Mouse (Mus musculus) kidney, embryonic 15.5 days (tissue): ENCODE results near the gene Prr18. TPM values are rescaled to one million over a fixed set of nuclear protein-coding genes. Genes with fewer than 3 reads are reported as not detected.

Source experiments
- ATAC-seq: fragments of 200-750 bp; cut with Nextera tagmentation; replicated peaks from 2 replicates; pipeline ENCODE4 v1.8.0; 2017; ENCODE audit warnings: moderate TSS enrichment; ENCODE audit not compliant: low FRiP score
- H3K27ac ChIP-seq: fragments of 300-500 bp; sonication (generic); 2 replicates; pipeline ENCODE4 v1.5.1; 2015; ENCODE audit warnings: mild to moderate bottlenecking, inconsistent platforms
- H3K27me3 ChIP-seq: fragments of 300-500 bp; sonication (generic); 2 replicates; pipeline ENCODE4 v1.6.1; 2015; ENCODE audit warnings: inconsistent platforms
- H3K36me3 ChIP-seq: fragments of 300-500 bp; sonication (generic); 2 replicates; pipeline ENCODE4 v1.6.1; 2015; ENCODE audit warnings: inconsistent platforms
- H3K4me1 ChIP-seq: fragments of 300-500 bp; sonication (generic); 2 replicates; pipeline ENCODE4 v1.6.1; 2015; ENCODE audit warnings: inconsistent platforms
- H3K4me2 ChIP-seq: fragments of 300-500 bp; sonication (generic); 2 replicates; pipeline ENCODE4 v1.6.1; 2015; ENCODE audit warnings: moderate library complexity, mild to moderate bottlenecking, inconsistent platforms
- H3K4me3 ChIP-seq: fragments of 300-500 bp; sonication (generic); replicated peaks from 2 replicates; pipeline ENCODE4 v1.5.1; 2015; ENCODE audit warnings: mild to moderate bottlenecking, inconsistent platforms
- H3K9ac ChIP-seq: fragments of 300-500 bp; sonication (generic); 2 replicates; pipeline ENCODE4 v1.6.1; 2015; ENCODE audit warnings: mild to moderate bottlenecking, inconsistent platforms
- H3K9me3 ChIP-seq: fragments of 300-500 bp; sonication (generic); replicated peaks from 2 replicates; pipeline ENCODE4 v1.6.1; 2016; ENCODE audit warnings: inconsistent platforms
- WGBS: fragments of 180-500 bp; shearing (Covaris S2); methylation state at CpG from one replicate; pipeline ENCODE4 v1.1.7; 2015; ENCODE audit warnings: mixed read lengths; 5-methylcytosine and 5-hydroxymethylcytosine counted together
- polyA plus RNA-seq: library from polyadenylated mRNA; unstranded; fragments of >200 nt; fragmentation: Nextera tagmentation; extraction: Ambion mirVana; gene quantifications from 2 replicates; pipeline ENCODE4 v1.2.1, GENCODE M21; 2015

Prr18 gene
- polyA plus RNA-seq, 1 experiment from 2014 or later: 0.42 TPM

GRCm38 (mm10) chr17:8343416-8343815 is 6.2 kb downstream of the Prr18 start:
- H3K27me3 ChIP-seq: peaks cover 48% of the 10 kb centered on the region
- no peak for ATAC-seq
- H3K4me2 ChIP-seq: 0 out of 2 replicates have a peak overlapping the region, but pooled peaks have one; percentile 23
- no peaks in the 10 kb centered on the region for H3K9me3 ChIP-seq
- H3K36me3 ChIP-seq: no peaks in the 10 kb centered on the region; the same call in 1 of the 2 replicates
- no peak overlapping the region for H3K27ac ChIP-seq
- peaks cover 26% of the 10 kb centered on the region for H3K4me1 ChIP-seq
- H3K4me3 ChIP-seq: no peak overlapping the region
- WGBS: 56% methylated on average over 6 of the region's 6 CpGs
- no peak overlapping the region for H3K9ac ChIP-seq

- H3K27me3 ChIP-seq: peaks cover 4% of the 10 kb centered on the region; the same call in 1 of the 2 replicates
- no peaks in the 10 kb centered on the region for H3K9me3 ChIP-seq
- H3K4me2 ChIP-seq: no peak overlapping the region
- no peak overlapping the region for H3K4me3 ChIP-seq
- 88% methylated on average over 5 of the region's 5 CpGs for WGBS
- no peak for ATAC-seq
- H3K9ac ChIP-seq: no peak overlapping the region
- H3K27ac ChIP-seq: no peak overlapping the region
- no peaks in the 10 kb centered on the region for H3K36me3 ChIP-seq
- peaks cover 4% of the 10 kb centered on the region; the same call in 1 of the 2 replicates for H3K4me1 ChIP-seq
Measured at GRCm38 (mm10) chr17:8347765-8348285, 10.6 kb downstream of the Prr18 start.

GRCm38 (mm10) chr17:8348941-8349340 is 11.7 kb downstream of the Prr18 start:
- no peak overlapping the region for H3K27ac ChIP-seq
- H3K4me1 ChIP-seq: no peaks in the 10 kb centered on the region
- 82% methylated on average over 4 of the region's 4 CpGs for WGBS
- no peak overlapping the region for H3K4me2 ChIP-seq
- no peak for ATAC-seq
- H3K9ac ChIP-seq: no peak overlapping the region
- H3K9me3 ChIP-seq: no peaks in the 10 kb centered on the region
- 0 out of 2 replicates have a peak, but pooled peaks cover 3% of the 10 kb centered on the region for H3K27me3 ChIP-seq
- H3K36me3 ChIP-seq: no peaks in the 10 kb centered on the region
- H3K4me3 ChIP-seq: no peak overlapping the region

- Histone ChIP-seq H3K4me2 (no peak overlapping the region), H3K9me3 (no peaks in the 10 kb centered on the region), H3K9ac (no peak overlapping the region), H3K27me3 (no peaks in the 10 kb centered on the region), H3K27ac (no peak overlapping the region), H3K36me3 (no peaks in the 10 kb centered on the region), H3K4me1 (no peaks in the 10 kb centered on the region), H3K4me3 (no peak overlapping the region)
- no peak for ATAC-seq
- WGBS: 77% methylated on average over 7 of the region's 7 CpGs
Measured at GRCm38 (mm10) chr17:8351088-8351487, 13.8 kb downstream of the Prr18 start.

GRCm38 (mm10) chr17:8355692-8356091 is 18.4 kb downstream of the Prr18 start, which contains the start of gene T2:
TSS of gene T2 (plus strand) at chr17:8355992.
- H3K4me1 ChIP-seq: no peaks in the 10 kb centered on the region
- no peaks in the 10 kb centered on the region for H3K36me3 ChIP-seq
- ATAC-seq: no peak
- H3K27ac ChIP-seq: no peak within 1 kb of the TSS
- WGBS: 83% methylated on average over 6 of the region's 6 CpGs
- no peaks in the 10 kb centered on the region for H3K27me3 ChIP-seq
- H3K4me3 ChIP-seq: no peak within 1 kb of the TSS
- no peak within 1 kb of the TSS for H3K4me2 ChIP-seq
- H3K9ac ChIP-seq: no peak within 1 kb of the TSS
- H3K9me3 ChIP-seq: no peaks in the 10 kb centered on the region

GRCm38 (mm10) chr17:8357498-8357897 is 20.2 kb downstream of the Prr18 start:
- no peak overlapping the region for H3K9ac ChIP-seq

GRCm38 (mm10) chr17:8360876-8361275 is 23.6 kb downstream of the Prr18 start:
- no peak overlapping the region for H3K9ac ChIP-seq
- no peak overlapping the region for H3K4me2 ChIP-seq
- no peaks in the 10 kb centered on the region for H3K9me3 ChIP-seq
- WGBS: 93% methylated on average over 5 of the region's 5 CpGs
- peaks cover 14% of the 10 kb centered on the region for H3K4me1 ChIP-seq
- no peak overlapping the region for H3K27ac ChIP-seq
- no peaks in the 10 kb centered on the region for H3K36me3 ChIP-seq
- no peak overlapping the region for H3K4me3 ChIP-seq
- no peak for ATAC-seq
- H3K27me3 ChIP-seq: 0 out of 2 replicates have a peak, but pooled peaks cover 6% of the 10 kb centered on the region

More at GRCm38 (mm10) chr17:8357498-8357897, 20.2 kb downstream of the Prr18 start:
- Histone ChIP-seq H3K9me3 (no peaks in the 10 kb centered on the region), H3K4me1 (peaks cover 6% of the 10 kb centered on the region), H3K4me2 (no peak overlapping the region), H3K27me3 (0 out of 2 replicates have a peak, but pooled peaks cover 4% of the 10 kb centered on the region), H3K27ac (no peak overlapping the region), H3K36me3 (no peaks in the 10 kb centered on the region), H3K4me3 (no peak overlapping the region)
- 84% methylated on average over 6 of the region's 6 CpGs for WGBS
- ATAC-seq: no peak

- Histone ChIP-seq H3K9me3 (no peaks in the 10 kb centered on the region), H3K36me3 (no peaks in the 10 kb centered on the region), H3K27me3 (0 out of 2 replicates have a peak, but pooled peaks cover 6% of the 10 kb centered on the region), H3K9ac (no peak overlapping the region), H3K4me3 (no peak overlapping the region), H3K27ac (no peak overlapping the region), H3K4me1 (peaks cover 14% of the 10 kb centered on the region), H3K4me2 (no peak overlapping the region)
- no peak for ATAC-seq
- 78% methylated on average over 10 of the region's 10 CpGs for WGBS
Measured at GRCm38 (mm10) chr17:8361281-8362103, 24.2 kb downstream of the Prr18 start.

GRCm38 (mm10) chr17:8367514-8368480 is 30.5 kb downstream of the Prr18 start:
- H3K27ac ChIP-seq: no peak overlapping the region
- H3K4me1 ChIP-seq: peaks cover 36% of the 10 kb centered on the region
- no peak overlapping the region for H3K4me2 ChIP-seq
- 0 out of 2 replicates have a peak, but pooled peaks cover 3% of the 10 kb centered on the region for H3K27me3 ChIP-seq
- no peak overlapping the region for H3K4me3 ChIP-seq
- WGBS: 29% methylated on average over 20 of the region's 20 CpGs
- H3K9ac ChIP-seq: no peak overlapping the region
- no peaks in the 10 kb centered on the region for H3K36me3 ChIP-seq
- H3K9me3 ChIP-seq: no peaks in the 10 kb centered on the region
- no peak for ATAC-seq

- Histone ChIP-seq H3K27me3 (0 out of 2 replicates have a peak, but pooled peaks cover 3% of the 10 kb centered on the region), H3K9ac (no peak overlapping the region), H3K4me2 (no peak overlapping the region), H3K36me3 (no peaks in the 10 kb centered on the region), H3K27ac (no peak overlapping the region), H3K4me3 (no peak overlapping the region), H3K4me1 (peaks cover 32% of the 10 kb centered on the region), H3K9me3 (no peaks in the 10 kb centered on the region)
- ATAC-seq: no peak
- 50% methylated on average over 8 of the region's 8 CpGs for WGBS
Measured at GRCm38 (mm10) chr17:8368570-8368969, 31.3 kb downstream of the Prr18 start.

GRCm38 (mm10) chr17:8369171-8369570 is 31.9 kb downstream of the Prr18 start:
- no peak for ATAC-seq
- 76% methylated on average over 2 of the region's 2 CpGs for WGBS
- no peaks in the 10 kb centered on the region for H3K36me3 ChIP-seq
- H3K4me3 ChIP-seq: no peak overlapping the region
- no peaks in the 10 kb centered on the region for H3K9me3 ChIP-seq
- peaks cover 32% of the 10 kb centered on the region for H3K4me1 ChIP-seq
- 0 out of 2 replicates have a peak, but pooled peaks cover 3% of the 10 kb centered on the region for H3K27me3 ChIP-seq
- no peak overlapping the region for H3K27ac ChIP-seq
- H3K4me2 ChIP-seq: no peak overlapping the region
- no peak overlapping the region for H3K9ac ChIP-seq
